Mouse (Mus musculus) ES-E14 (cell line): ENCODE data around the gene Adra2c. TPM values are rescaled to one million over a fixed set of nuclear protein-coding genes. Genes with fewer than 3 reads are reported as not detected.

Experiments
- DNase-seq: peaks from one replicate; pipeline ENCODE4 v3.0.0-alpha.2; 2013; ENCODE audit warnings: low read depth, low spot score
- H3K27ac ChIP-seq: 2 replicates; pipeline ENCODE4 v1.5.1; 2012; ENCODE audit warnings: low read depth, mild to moderate bottlenecking, low read length, moderate library complexity, mixed read lengths; ENCODE audit not compliant: poor library complexity, insufficient read depth, severe bottlenecking
- H3K36me3 ChIP-seq: 2 replicates; pipeline ENCODE4 v1.6.1; 2012; ENCODE audit warnings: mild to moderate bottlenecking, low read length, moderate library complexity, mixed read lengths; ENCODE audit not compliant: control insufficient read depth, poor library complexity, insufficient read depth, severe bottlenecking
- H3K4me1 ChIP-seq, 2 experiments: fragments of 150-350 bp in 1 of 2; sonication (generic) in 1 of 2; 2 replicates each; pipeline ENCODE4 v1.6.1; 2012; ENCODE audit warnings: low read length in 2 of 2, mild to moderate bottlenecking in 1 of 2, mixed read lengths in 1 of 2; ENCODE audit not compliant: control insufficient read depth in 2 of 2, insufficient read depth in 2 of 2, poor library complexity in 1 of 2
- H3K4me3 ChIP-seq, 2 experiments: fragments of 150-350 bp in 1 of 2; sonication (generic) in 1 of 2; 2 replicates each; pipeline ENCODE4 v1.5.1; 2012; ENCODE audit warnings: low read length in 2 of 2, low read depth in 1 of 2, mild to moderate bottlenecking in 1 of 2, mixed read lengths in 1 of 2; ENCODE audit not compliant: insufficient read depth in 1 of 2, poor library complexity in 1 of 2, severe bottlenecking in 1 of 2
- H3K9ac ChIP-seq: 2 replicates; pipeline ENCODE4 v1.6.1; 2012; ENCODE audit warnings: low read depth, mild to moderate bottlenecking, low read length, mixed read lengths; ENCODE audit not compliant: poor library complexity, insufficient read depth, severe bottlenecking
- H3K9me3 ChIP-seq: fragments of 150-350 bp; sonication (generic); 2 replicates; pipeline ENCODE4 v1.6.1; 2012; ENCODE audit warnings: low read depth, mild to moderate bottlenecking, low read length; ENCODE audit not compliant: control insufficient read depth, insufficient read depth
- CHD2 ChIP-seq: IDR thresholded peaks from 2 replicates; pipeline ENCODE4 v1.6.1; 2014; ENCODE audit warnings: mild to moderate bottlenecking, low read depth, low read length, inconsistent platforms
- HCFC1 ChIP-seq: IDR thresholded peaks from 2 replicates; pipeline ENCODE4 v1.6.1; 2012; ENCODE audit warnings: low read length, inconsistent platforms, borderline replicate concordance; ENCODE audit not compliant: insufficient read depth
- MAFK ChIP-seq: IDR thresholded peaks from 2 replicates; pipeline ENCODE4 v1.6.1; 2014; ENCODE audit warnings: mild to moderate bottlenecking, low read depth, low read length, inconsistent platforms; ENCODE audit not compliant: insufficient read depth
- ZC3H11A ChIP-seq: IDR thresholded peaks from 2 replicates; pipeline ENCODE4 v1.6.1; 2012; ENCODE audit warnings: low read depth, mild to moderate bottlenecking, inconsistent platforms, low read length, borderline replicate concordance
- ZNF384 ChIP-seq: IDR thresholded peaks from 2 replicates; pipeline ENCODE4 v1.6.1; 2012; ENCODE audit warnings: low read depth, low read length, inconsistent platforms
- in situ Hi-C, 2 experiments: fragments of 600-800 bp; cut with MboI; formaldehyde crosslinking; loops; one replicate each; pipeline ENCODE4 v1.15.1; 2025; ENCODE audit warnings: low sequenced_read_pairs in 2 of 2, inconsistent platforms in 1 of 2; ENCODE audit not compliant: unreplicated experiment in 2 of 2
- total RNA-seq: library from RNA; depleted of rRNA; stranded (reverse); fragments of 300-350 nt; gene quantifications from 2 replicates; pipeline ENCODE4 v1.2.3, GENCODE M21; 2012; rRNA removed

The Adra2c gene
- total RNA-seq, 1 experiment, result 0.45 TPM

- in situ Hi-C loops, result no loop called here
- TF ChIP-seq ZNF384, result no peak
- TF ChIP-seq MAFK, result no peak
- no peak for TF ChIP-seq CHD2
- no peak for TF ChIP-seq HCFC1
- no peak for TF ChIP-seq ZC3H11A
- Histone ChIP-seq H3K9me3 (no peaks in the 10 kb centered on the region), H3K36me3 (no peaks in the 10 kb centered on the region), H3K27ac (no peak overlapping the region), H3K4me1 (no peaks in the 10 kb centered on the region), H3K4me3 (no peak overlapping the region), H3K9ac (no peak overlapping the region)
- DNase-seq, result no peak
Observed at GRCm38 (mm10) chr5:35330822-35331221, 52.7 kb downstream of the Adra2c start.

Other genes starting within 250 kb of the Adra2c start
- gene Hgfac, start 236.8 kb upstream of the Adra2c start, total RNA-seq, result 0.58 and 1.1 TPM in 2 replicates
- gene Dok7, start 221.6 kb upstream of the Adra2c start, total RNA-seq, result 0.18 and 1.2 TPM in 2 replicates
- 258 and 275 TPM in 2 replicates for gene Lrpap1, start 172.6 kb upstream of the Adra2c start, total RNA-seq
- gene Hmx1, start 110.8 kb downstream of the Adra2c start, total RNA-seq, result 0.37 and 0.76 TPM in 2 replicates
- 4.3 and 6.1 TPM in 2 replicates for gene Cpz, start 247.4 kb downstream of the Adra2c start, total RNA-seq